Mouse (Mus musculus) midbrain, embryonic 12.5 days (tissue): ENCODE results near the gene Tnip2. TPM values are rescaled to one million over a fixed set of nuclear protein-coding genes. Genes with fewer than 3 reads are reported as not detected.

ENCODE experiments used
- ATAC-seq: fragments of 200-750 bp; cut with Nextera tagmentation; 2 replicates; pipeline ENCODE4 v1.8.0; 2017; ENCODE audit warnings: low read depth, moderate TSS enrichment, moderate library complexity; ENCODE audit not compliant: low FRiP score
- H3K27ac ChIP-seq: fragments of 300-500 bp; sonication (generic); replicated peaks from 2 replicates; pipeline ENCODE4 v1.5.1; 2016; ENCODE audit warnings: mild to moderate bottlenecking
- H3K27me3 ChIP-seq: fragments of 300-500 bp; sonication (generic); 2 replicates; pipeline ENCODE4 v1.6.1; 2016; ENCODE audit warnings: mild to moderate bottlenecking
- H3K36me3 ChIP-seq: fragments of 300-500 bp; sonication (generic); 2 replicates; pipeline ENCODE4 v1.6.1; 2016
- H3K4me1 ChIP-seq: fragments of 300-500 bp; sonication (generic); 2 replicates; pipeline ENCODE4 v1.6.1; 2016
- H3K4me2 ChIP-seq: fragments of 300-500 bp; sonication (generic); replicated peaks from 2 replicates; pipeline ENCODE4 v1.6.1; 2016; ENCODE audit warnings: mild to moderate bottlenecking, moderate library complexity
- H3K4me3 ChIP-seq: fragments of 300-500 bp; sonication (generic); 2 replicates; pipeline ENCODE4 v1.5.1; 2016; ENCODE audit warnings: mild to moderate bottlenecking
- H3K9ac ChIP-seq: fragments of 300-500 bp; sonication (generic); replicated peaks from 2 replicates; pipeline ENCODE4 v1.6.1; 2016; ENCODE audit warnings: mild to moderate bottlenecking, moderate library complexity
- H3K9me3 ChIP-seq: fragments of 300-500 bp; sonication (generic); 2 replicates; pipeline ENCODE4 v1.6.1; 2016; ENCODE audit warnings: mild to moderate bottlenecking
- WGBS: fragments of 180-500 bp; shearing (Covaris S2); methylation state at CpG from one replicate; pipeline ENCODE4 v1.1.7; 2016; 5-methylcytosine and 5-hydroxymethylcytosine counted together
- polyA plus RNA-seq: library from polyadenylated mRNA; unstranded; fragments of >200 nt; fragmentation: Nextera tagmentation; extraction: Ambion mirVana; gene quantifications from 2 replicates; pipeline ENCODE4 v1.2.1, GENCODE M21; 2016

Tnip2 gene
- 6.8 and 11.2 TPM in 2 replicates for polyA plus RNA-seq

DNA sequence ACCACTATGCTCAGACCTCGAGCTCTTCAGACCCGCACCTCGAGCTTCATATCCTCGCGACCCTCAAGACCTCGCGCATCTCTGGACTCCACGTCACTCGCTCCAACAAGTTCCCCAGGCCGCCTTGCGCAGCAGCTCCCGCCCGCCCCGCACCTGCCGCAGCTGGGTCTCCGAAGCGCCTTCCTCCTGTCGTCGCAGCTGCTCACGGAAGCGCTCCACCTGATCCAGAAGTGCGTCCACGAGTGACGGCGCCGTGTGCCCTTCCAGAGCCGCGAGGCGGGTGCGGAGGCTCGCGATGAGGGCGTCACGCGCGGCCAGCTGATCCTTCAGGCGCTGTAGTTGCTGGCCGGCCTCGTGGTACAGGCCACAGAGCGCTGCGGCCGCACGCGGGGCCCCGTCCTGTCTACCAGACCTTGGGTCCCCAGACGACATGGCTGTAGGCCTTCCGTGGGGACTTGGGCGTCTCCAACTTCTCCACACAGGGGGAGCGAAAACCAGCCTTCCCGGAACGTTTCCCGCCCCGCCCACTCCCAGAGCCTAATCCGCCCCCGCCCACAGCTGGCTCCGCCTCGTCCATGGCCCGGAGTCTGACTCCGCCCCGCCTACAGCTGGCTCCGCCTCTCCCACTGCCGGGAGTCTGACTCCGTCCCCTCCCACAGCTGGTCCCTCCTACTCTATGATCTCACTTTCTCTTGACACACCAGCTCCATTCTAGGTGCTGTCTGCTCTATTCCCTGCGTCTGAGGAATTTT, at the start of gene Tnip2:
Tnip2 (minus strand) TSS at position 526 of the 752 bp plus-strand sequence.
- ATAC-seq: peak; percentile 95
- peaks cover 27% of the 10 kb centered on the region for H3K27me3 ChIP-seq
- H3K27ac ChIP-seq: no peak within 1 kb of the TSS
- H3K4me1 ChIP-seq: peaks cover 7% of the 10 kb centered on the region; the same call in 1 of the 2 replicates
- H3K4me3 ChIP-seq: peak within 1 kb of the TSS; percentile 66
- WGBS: under 1% methylated on average over 55 of the region's 64 CpGs
- H3K9ac ChIP-seq: peak within 1 kb of the TSS; percentile 78
- H3K36me3 ChIP-seq: no peaks in the 10 kb centered on the region
- peak within 1 kb of the TSS; percentile 97 for H3K4me2 ChIP-seq
- no peaks in the 10 kb centered on the region for H3K9me3 ChIP-seq

DNA sequence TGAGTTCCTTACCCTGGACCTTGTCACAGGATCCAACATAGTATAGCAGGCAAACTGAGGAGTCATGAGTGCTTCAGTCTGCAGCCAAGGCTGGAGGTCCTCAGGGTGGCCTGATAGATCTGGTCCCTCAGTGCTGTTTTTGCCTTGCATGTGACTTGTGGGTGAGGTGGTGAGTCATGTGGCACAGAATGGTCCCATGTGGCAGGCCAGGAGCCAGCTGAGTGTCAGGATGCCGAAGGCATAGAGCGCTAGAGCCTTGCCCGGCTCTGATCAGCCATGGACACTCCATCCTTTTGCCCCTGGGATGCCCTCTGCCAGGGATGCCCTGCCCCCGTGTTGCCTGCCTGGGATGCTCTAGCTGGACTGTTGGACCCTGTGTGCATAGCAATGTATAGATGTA, 38.0 kb upstream of the Tnip2 start:
- Histone ChIP-seq H3K4me3 (no peak overlapping the region), H3K9me3 (no peaks in the 10 kb centered on the region), H3K36me3 (peaks cover 51% of the 10 kb centered on the region), H3K4me2 (no peak overlapping the region), H3K27me3 (no peaks in the 10 kb centered on the region), H3K4me1 (peaks cover 12% of the 10 kb centered on the region), H3K27ac (no peak overlapping the region), H3K9ac (no peak overlapping the region)
- 94% methylated on average over 4 of the region's 4 CpGs for WGBS
- ATAC-seq: no peak

GRCm38 (mm10) chr5:34550251-34550650, 36.5 kb upstream of the Tnip2 start:
- no peaks in the 10 kb centered on the region for H3K9me3 ChIP-seq
- ATAC-seq: no peak
- peaks cover 12% of the 10 kb centered on the region for H3K4me1 ChIP-seq
- H3K27ac ChIP-seq: no peak overlapping the region
- H3K4me3 ChIP-seq: peak overlapping the region; percentile 79
- peak overlapping the region; percentile 68 for H3K4me2 ChIP-seq
- no peaks in the 10 kb centered on the region for H3K27me3 ChIP-seq
- 22% methylated on average over 6 of the region's 6 CpGs for WGBS
- H3K36me3 ChIP-seq: peaks cover 35% of the 10 kb centered on the region
- H3K9ac ChIP-seq: peak overlapping the region; percentile 94

GRCm38 (mm10) chr5:34549483-34550221, 35.9 kb upstream of the Tnip2 start:
- H3K36me3 ChIP-seq: peaks cover 29% of the 10 kb centered on the region
- peak overlapping the region; percentile 94 for H3K9ac ChIP-seq
- under 1% methylated on average over 49 of the region's 49 CpGs for WGBS
- H3K4me2 ChIP-seq: peak overlapping the region; percentile 68
- no peaks in the 10 kb centered on the region for H3K9me3 ChIP-seq
- H3K4me1 ChIP-seq: peaks cover 12% of the 10 kb centered on the region
- H3K4me3 ChIP-seq: peak overlapping the region; percentile 79
- H3K27ac ChIP-seq: peak overlapping the region; percentile 71
- no peaks in the 10 kb centered on the region for H3K27me3 ChIP-seq
- peak; percentile 87 for ATAC-seq

DNA sequence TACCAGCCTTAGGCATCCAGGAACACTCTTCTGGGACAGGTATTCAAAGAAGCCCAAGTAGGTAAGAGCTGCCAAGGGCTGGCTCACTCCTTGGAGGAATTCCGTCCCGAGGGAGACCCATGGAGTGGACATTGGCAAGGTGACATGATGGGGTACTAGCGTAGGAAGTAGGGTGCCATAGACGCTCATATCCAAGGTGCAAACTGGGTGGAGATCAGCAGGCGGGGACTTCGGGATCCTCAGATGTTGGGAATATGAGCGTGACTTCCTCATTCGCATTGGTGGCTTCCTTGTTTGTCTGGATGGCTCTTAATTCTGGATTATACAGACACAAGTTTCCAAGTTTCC, 35.3 kb upstream of the Tnip2 start:
- H3K9me3 ChIP-seq: no peaks in the 10 kb centered on the region
- H3K4me3 ChIP-seq: peak overlapping the region; percentile 79
- peak overlapping the region; percentile 68 for H3K4me2 ChIP-seq
- H3K9ac ChIP-seq: peak overlapping the region; percentile 94; the same call in 1 of the 2 replicates
- peaks cover 12% of the 10 kb centered on the region for H3K4me1 ChIP-seq
- WGBS: 24% methylated on average over 8 of the region's 8 CpGs
- peak; percentile 31 for ATAC-seq
- H3K27me3 ChIP-seq: no peaks in the 10 kb centered on the region
- H3K36me3 ChIP-seq: peaks cover 24% of the 10 kb centered on the region
- H3K27ac ChIP-seq: no peak overlapping the region

DNA sequence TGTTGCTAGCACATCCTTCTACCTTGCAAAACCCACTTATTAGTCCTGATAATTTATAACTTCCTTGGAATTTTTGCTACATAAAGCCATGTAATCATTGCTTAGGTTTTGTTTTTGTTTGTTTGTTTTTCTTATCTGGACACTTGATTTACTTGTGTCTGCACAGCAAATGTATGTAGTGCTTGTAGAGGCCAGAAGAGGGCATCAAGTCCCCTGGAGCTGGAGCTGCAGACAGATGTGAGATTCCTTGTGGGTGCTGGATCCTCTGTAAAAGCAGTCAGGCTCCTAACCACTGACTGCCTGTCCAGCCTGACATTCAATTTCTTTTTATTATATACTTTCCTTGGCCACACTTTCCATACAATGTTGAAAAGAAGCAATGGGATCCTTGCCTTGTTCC, 33.6 kb upstream of the Tnip2 start:
- H3K4me1 ChIP-seq: peaks cover 12% of the 10 kb centered on the region

GRCm38 (mm10) chr5:34543114-34543513, 29.3 kb upstream of the Tnip2 start:
- WGBS: 62% methylated on average over 4 of the region's 4 CpGs
- Histone ChIP-seq H3K9me3 (no peaks in the 10 kb centered on the region), H3K36me3 (no peaks in the 10 kb centered on the region), H3K4me2 (no peak overlapping the region), H3K27ac (no peak overlapping the region), H3K4me3 (no peak overlapping the region), H3K4me1 (no peaks in the 10 kb centered on the region), H3K9ac (no peak overlapping the region), H3K27me3 (no peaks in the 10 kb centered on the region)
- ATAC-seq: no peak

More for the DNA sequence above, 33.6 kb upstream of the Tnip2 start:
- Histone ChIP-seq H3K27me3 (no peaks in the 10 kb centered on the region), H3K36me3 (peaks cover 11% of the 10 kb centered on the region), H3K9ac (no peak overlapping the region), H3K4me3 (no peak overlapping the region), H3K27ac (no peak overlapping the region), H3K9me3 (no peaks in the 10 kb centered on the region), H3K4me2 (no peak overlapping the region)
- no peak for ATAC-seq

- no peak overlapping the region for H3K27ac ChIP-seq
- 82% methylated on average over 1 of the region's 1 CpGs for WGBS
- H3K9ac ChIP-seq: no peak overlapping the region
- no peaks in the 10 kb centered on the region for H3K27me3 ChIP-seq
- H3K4me1 ChIP-seq: no peaks in the 10 kb centered on the region
- H3K4me2 ChIP-seq: no peak overlapping the region
- H3K36me3 ChIP-seq: no peaks in the 10 kb centered on the region
- H3K9me3 ChIP-seq: no peaks in the 10 kb centered on the region
- no peak for ATAC-seq
- H3K4me3 ChIP-seq: no peak overlapping the region
These were observed 28.4 kb upstream of the Tnip2 start for GRCm38 (mm10) chr5:34542166-34542565.

DNA sequence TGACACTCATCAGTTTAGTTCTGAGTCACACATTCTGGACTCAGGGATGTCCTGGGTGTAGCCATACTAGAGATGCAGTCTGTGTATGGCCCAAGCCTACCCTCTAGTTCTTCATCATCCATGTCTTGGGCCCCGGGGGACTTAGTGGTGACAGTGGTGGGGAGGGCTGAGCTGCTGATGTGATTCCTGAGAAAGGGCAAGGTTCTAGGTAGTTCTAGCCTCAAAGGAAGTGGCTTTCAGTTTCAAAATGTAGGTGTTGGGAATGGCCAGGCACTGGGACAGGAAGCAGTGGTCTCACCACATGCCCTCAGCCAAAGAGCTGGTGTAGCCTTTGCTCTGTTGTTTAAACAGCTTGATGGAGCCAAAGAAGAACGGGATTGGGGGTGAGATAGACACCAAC, 25.3 kb upstream of the Tnip2 start:
- Histone ChIP-seq H3K4me1 (no peaks in the 10 kb centered on the region), H3K27me3 (no peaks in the 10 kb centered on the region), H3K36me3 (no peaks in the 10 kb centered on the region), H3K9ac (no peak overlapping the region), H3K27ac (no peak overlapping the region), H3K4me3 (no peak overlapping the region), H3K4me2 (no peak overlapping the region), H3K9me3 (no peaks in the 10 kb centered on the region)
- ATAC-seq: no peak
- WGBS: 95% methylated on average over 2 of the region's 2 CpGs

GRCm38 (mm10) chr5:34538527-34538926, 24.7 kb upstream of the Tnip2 start:
- H3K36me3 ChIP-seq: no peaks in the 10 kb centered on the region
- no peak overlapping the region for H3K27ac ChIP-seq
- WGBS: 40% methylated on average over 5 of the region's 5 CpGs
- no peaks in the 10 kb centered on the region for H3K27me3 ChIP-seq
- no peak for ATAC-seq
- H3K9ac ChIP-seq: no peak overlapping the region
- H3K4me3 ChIP-seq: no peak overlapping the region
- H3K4me2 ChIP-seq: no peak overlapping the region
- H3K9me3 ChIP-seq: no peaks in the 10 kb centered on the region
- no peaks in the 10 kb centered on the region for H3K4me1 ChIP-seq

DNA sequence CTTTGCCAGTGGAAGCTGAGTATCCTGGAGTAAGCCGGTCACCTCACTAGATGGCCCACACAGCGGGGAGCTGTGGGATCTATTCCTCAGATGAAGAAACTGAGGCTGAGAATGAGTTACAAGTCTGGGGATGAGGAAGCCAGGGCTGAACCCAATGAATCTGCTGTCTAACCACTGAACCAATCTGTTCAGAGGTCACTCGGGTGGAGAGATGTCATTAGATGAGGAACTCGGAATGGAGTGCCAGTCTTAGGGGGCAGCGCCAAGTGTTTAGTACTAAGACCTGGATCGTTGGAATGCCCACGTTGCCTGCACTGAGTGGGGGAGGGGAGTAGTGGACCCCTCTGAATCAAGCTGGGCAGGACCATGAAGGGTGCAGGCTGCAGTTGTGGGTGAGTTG, 24.3 kb upstream of the Tnip2 start:
- Histone ChIP-seq H3K4me3 (no peak overlapping the region), H3K27me3 (no peaks in the 10 kb centered on the region), H3K36me3 (no peaks in the 10 kb centered on the region), H3K9ac (no peak overlapping the region), H3K4me1 (no peaks in the 10 kb centered on the region), H3K9me3 (no peaks in the 10 kb centered on the region), H3K4me2 (no peak overlapping the region), H3K27ac (no peak overlapping the region)
- WGBS: 72% methylated on average over 7 of the region's 7 CpGs
- no peak for ATAC-seq

DNA sequence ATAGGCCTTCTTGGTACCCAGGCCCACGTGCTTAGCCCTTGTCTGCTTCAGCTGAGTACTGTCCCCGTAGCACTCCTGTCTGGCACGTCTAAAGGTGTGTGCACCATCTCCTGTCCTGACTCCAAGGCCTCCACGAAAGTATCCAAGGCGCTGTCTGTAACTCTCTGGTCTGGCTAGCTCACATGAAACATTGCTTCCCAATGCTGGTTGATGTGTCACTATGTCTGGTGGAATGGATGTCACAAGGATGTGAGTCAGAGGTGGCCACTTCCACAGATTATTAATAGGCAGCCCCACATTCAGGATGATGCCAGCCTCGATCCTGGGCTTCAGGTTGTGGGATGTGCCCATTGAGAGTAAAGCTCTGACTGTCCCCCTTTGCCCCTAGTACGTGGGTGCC, 22.0 kb upstream of the Tnip2 start:
- Histone ChIP-seq H3K27me3 (no peaks in the 10 kb centered on the region), H3K9me3 (no peaks in the 10 kb centered on the region), H3K27ac (no peak overlapping the region), H3K4me1 (no peaks in the 10 kb centered on the region), H3K36me3 (no peaks in the 10 kb centered on the region), H3K4me2 (no peak overlapping the region), H3K4me3 (no peak overlapping the region), H3K9ac (no peak overlapping the region)
- no peak for ATAC-seq
- 80% methylated on average over 7 of the region's 7 CpGs for WGBS
